9 mouse cellular contexts compared by ENCODE assay signal in the genomic region with DNA sequence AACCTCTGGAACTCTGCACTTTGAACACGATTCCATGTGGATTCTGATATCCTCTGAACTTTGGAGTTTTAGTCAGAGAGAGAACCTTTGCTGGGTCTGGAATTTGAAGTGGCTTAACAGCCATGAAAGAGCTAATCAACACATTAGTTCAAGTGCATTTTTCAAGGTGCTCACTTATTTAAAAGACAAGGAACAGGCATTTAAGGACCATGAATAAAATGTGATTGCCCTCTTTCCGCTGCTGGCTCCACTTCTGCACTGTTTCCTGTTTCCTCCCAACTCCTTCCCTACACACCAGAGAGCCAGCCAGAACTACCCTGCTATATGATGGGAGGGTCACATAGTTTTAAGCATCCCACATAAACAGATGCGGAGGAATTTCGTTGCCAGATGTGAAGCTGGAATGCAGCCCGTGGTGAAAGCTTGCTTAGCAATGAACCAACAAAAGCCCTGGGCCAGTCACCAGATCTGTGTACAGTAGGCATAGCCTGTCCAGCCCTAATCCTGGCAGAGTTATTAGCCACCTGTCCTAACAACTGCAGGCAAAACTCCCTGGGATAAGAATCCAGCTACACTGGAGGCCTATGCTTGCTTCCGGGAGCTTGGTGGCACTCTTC. TPM values are rescaled to one million over a fixed set of nuclear protein-coding genes. Genes with fewer than 3 reads are reported as not detected.
DNase-seq lines count a peak whose midpoint lies in the region; ATAC-seq and TF ChIP-seq lines count a peak whose summit lies in the region.
"Had no signal": no experiment of that assay in that cellular context is flagged by ENCODE, and none has a peak within 500 bp of the region (broad histone marks: within the 10 kb centered on the region; RNA-seq: fewer than 3 reads in every experiment).

No protein-coding gene starts in this region.

- peaks cover 15% of the 10 kb centered on the region for H3K4me1 ChIP-seq in limb, embryonic 14.5 days (ENCODE audit: control insufficient read depth, insufficient read depth, low read length)
- peaks cover 7% of the 10 kb centered on the region; the same call in 1 of the 2 replicates for H3K4me1 ChIP-seq in midbrain, embryonic 11.5 days (ENCODE audit: control insufficient read depth, insufficient read depth, low read length)

- peaks cover 83% of the 10 kb centered on the region for H3K79me3 ChIP-seq in C2C12 (ENCODE audit: low read depth)

- no peak overlapping the region for H3K9ac ChIP-seq in limb, embryonic 14.5 days (ENCODE audit: low read depth, low read length, severe bottlenecking)
- no peak overlapping the region for H3K9ac ChIP-seq in midbrain, embryonic 11.5 days (ENCODE audit: low read length)
- H3K9ac ChIP-seq: hindbrain, embryonic 14.5 days had no signal

- DNase-seq in 3T3-L1 (ENCODE audit: low read depth, low spot score), result peak; percentile 97
- DNase-seq in gastrocnemius, postnatal 14 days, result peak; percentile 59
- DNase-seq in limb, embryonic 14.5 days (ENCODE audit: low spot score), result peak; percentile 91
- no peak for DNase-seq in thymus, postnatal 14 days
- no peak for DNase-seq in left cerebral cortex, adult 9 months (ENCODE audit: low spot score in 2 of 2)
- no peak for DNase-seq in midbrain, embryonic 11.5 days (ENCODE audit: low spot score, missing footprints)
- DNase-seq: adrenal gland, adult 8-10 months had no signal

- H3K27ac ChIP-seq in limb, embryonic 14.5 days (replicated peaks; ENCODE audit: low read depth, low read length), result peak overlapping the region; percentile 62; the same call in 1 of the 2 replicates
- H3K27ac ChIP-seq in midbrain, embryonic 11.5 days (ENCODE audit: low read depth, low read length), result no peak overlapping the region
- H3K27ac ChIP-seq: hindbrain, embryonic 14.5 days had no signal

- no peak overlapping the region for H3K4me2 ChIP-seq in limb, embryonic 14.5 days (replicated peaks; ENCODE audit: low read depth, low read length, severe bottlenecking)
- H3K4me2 ChIP-seq in midbrain, embryonic 11.5 days, result no peak overlapping the region
- H3K4me2 ChIP-seq: hindbrain, embryonic 14.5 days had no signal

- H3K36me3 ChIP-seq in C2C12 (ENCODE audit: control insufficient read depth, insufficient read depth), result peaks cover 88% of the 10 kb centered on the region
- H3K36me3 ChIP-seq in limb, embryonic 14.5 days (ENCODE audit: control insufficient read depth, insufficient read depth, low read length), result peaks cover 63% of the 10 kb centered on the region
- H3K36me3 ChIP-seq in midbrain, embryonic 11.5 days (ENCODE audit: control insufficient read depth, insufficient read depth, low read length), result peaks cover 9% of the 10 kb centered on the region

- H3ac ChIP-seq in C2C12 (ENCODE audit: control insufficient read depth, insufficient read length, low read depth), result no peak overlapping the region

- intact Hi-C loops in gastrocnemius, postnatal 14 days (cut with DNase I; ENCODE audit: low total_unique reads), result no loop called here

- TF ChIP-seq CTCF in C2C12 (IDR thresholded peaks at IDR 0.05; ENCODE audit: control insufficient read depth, insufficient read depth, insufficient read length), result no peak

- no peaks in the 10 kb centered on the region for H3K9me3 ChIP-seq in limb, embryonic 14.5 days (ENCODE audit: control insufficient read depth, low read length)
- H3K9me3 ChIP-seq in midbrain, embryonic 11.5 days (ENCODE audit: control insufficient read depth, low read length), result no peaks in the 10 kb centered on the region

- WGBS in limb, embryonic 14.5 days, result 36% methylated on average over 6 of the region's 6 CpGs
- WGBS in midbrain, embryonic 11.5 days, result 91% methylated on average over 6 of the region's 6 CpGs

- no peaks in the 10 kb centered on the region for H3K27me3 ChIP-seq in C2C12 (ENCODE audit: control insufficient read depth, insufficient read depth, insufficient read length)
- H3K27me3 ChIP-seq in limb, embryonic 14.5 days (ENCODE audit: control insufficient read depth, insufficient read depth, low read length), result no peaks in the 10 kb centered on the region
- H3K27me3 ChIP-seq in midbrain, embryonic 11.5 days (ENCODE audit: control insufficient read depth, insufficient read depth, low read length), result no peaks in the 10 kb centered on the region

- peaks cover 100% of the 10 kb centered on the region for H3K79me2 ChIP-seq in C2C12 (ENCODE audit: control insufficient read depth, insufficient read depth)

- H3K4me3 ChIP-seq in C2C12 (ENCODE audit: insufficient read depth, poor library complexity, severe bottlenecking), result no peak overlapping the region
- H3K4me3 ChIP-seq in limb, embryonic 14.5 days (replicated peaks; ENCODE audit: low read length), result no peak overlapping the region
- no peak overlapping the region for H3K4me3 ChIP-seq in midbrain, embryonic 11.5 days (ENCODE audit: low read depth, low read length)

- no peak for TF ChIP-seq POLR2A in limb, embryonic 14.5 days (IDR thresholded peaks at IDR 0.05; ENCODE audit: borderline replicate concordance, extremely low read depth, insufficient read depth, insufficient read length)

- peak; percentile 81 for ATAC-seq in limb, embryonic 14.5 days (ENCODE audit: low FRiP score, low read depth)
- no peak for ATAC-seq in midbrain, embryonic 11.5 days (ENCODE audit: low FRiP score)

TF ChIP-seq in C2C12, 6 proteins besides CTCF, POLR2A, EP300 and RAD21:
- TF ChIP-seq MYOD1 (IDR thresholded peaks at IDR 0.05; ENCODE audit: control insufficient read depth, insufficient read length, low read depth) (peak; percentile 28), USF1 (IDR thresholded peaks at IDR 0.05; ENCODE audit: low read depth) (no peak)
TF ChIP-seq in C2C12: peak in this region for 1.

RNA-seq across cellular contexts. Expression of a gene that starts 5.4 kb away (rescaled TPM):
- polyA plus RNA-seq in C2C12 (2012; fragmentation: generic; extraction: Trizol), result 3.8 TPM
- total RNA-seq in gastrocnemius, postnatal 14 days (2021), result 10 to 100 TPM; 12.7 to 14.6 TPM
- 7.4 and 7.6 TPM in 2 replicates for polyA plus RNA-seq in limb, embryonic 14.5 days (2012; rRNA removed)
- polyA plus RNA-seq in limb, embryonic 14.5 days (2014; fragmentation: Nextera tagmentation; extraction: Ambion mirVana), result 3.5 and 4.0 TPM in 2 replicates
- polyA plus RNA-seq in midbrain, embryonic 11.5 days (2014; fragmentation: Nextera tagmentation; extraction: Ambion mirVana), result 4.4 and 5.2 TPM in 2 replicates

RNA-seq across cellular contexts. Expression of a gene that starts 20.2 kb away (rescaled TPM):
- 22.5 TPM for polyA plus RNA-seq in C2C12 (2012; fragmentation: generic; extraction: Trizol)
- 1 to 10 TPM; 2.0 to 2.6 TPM for total RNA-seq in gastrocnemius, postnatal 14 days (2021)
- polyA plus RNA-seq in limb, embryonic 14.5 days (2012; rRNA removed), result 45.4 and 46.5 TPM in 2 replicates
- polyA plus RNA-seq in limb, embryonic 14.5 days (2014; fragmentation: Nextera tagmentation; extraction: Ambion mirVana), result 80.7 and 91.7 TPM in 2 replicates
- 121 and 126 TPM in 2 replicates for polyA plus RNA-seq in midbrain, embryonic 11.5 days (2014; fragmentation: Nextera tagmentation; extraction: Ambion mirVana)

Comparison
In these comparisons a context has a peak if more than half of its experiments do, and no peak if none do; other contexts are left out.
1. DNase-seq: peak in 3T3-L1 (single experiment), gastrocnemius, postnatal 14 days (single experiment) and limb, embryonic 14.5 days (single experiment); none in thymus, postnatal 14 days (single experiment), left cerebral cortex, adult 9 months (0 of 2) and midbrain, embryonic 11.5 days (single experiment).